Comparison of ENCODE assay signal across 37 mouse cellular contexts in the genomic region with DNA sequence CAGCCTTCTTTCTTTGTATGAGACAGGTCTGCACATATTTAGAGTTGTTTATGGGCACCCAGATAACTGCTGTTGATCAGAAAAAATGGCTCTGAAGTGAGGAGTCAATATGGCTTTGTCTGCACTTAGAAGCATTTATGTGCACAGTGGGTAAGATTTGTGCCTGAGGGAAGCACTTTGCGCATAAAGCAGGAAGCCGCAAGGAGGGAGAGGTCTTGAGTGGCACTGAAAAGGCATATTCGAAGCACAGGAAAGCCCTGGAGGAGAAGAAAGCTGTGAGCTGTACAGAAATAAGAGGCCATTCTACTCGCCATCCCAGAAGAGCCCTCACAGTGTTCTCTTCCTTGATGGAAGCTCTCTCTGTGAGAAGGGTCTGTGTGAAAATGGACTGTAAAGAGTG. TPM values are rescaled to one million over a fixed set of nuclear protein-coding genes. Genes with fewer than 3 reads are reported as not detected.
"Had no signal": no experiment of that assay in that cellular context is flagged by ENCODE, and none has a peak within 500 bp of the region (broad histone marks: within the 10 kb centered on the region; RNA-seq: fewer than 3 reads in every experiment).

No protein-coding gene starts in this region.

- H3K27ac ChIP-seq: heart, embryonic 10.5 days; hindbrain, embryonic 10.5 days; hindbrain, embryonic 12.5 days; hindbrain, embryonic 14.5 days; layer of hippocampus, adult 2 months; left cerebral cortex, adult 2 months; limb, embryonic 10.5 days; limb, embryonic 12.5 days had no signal

- H3K9me3 ChIP-seq: heart, embryonic 10.5 days; heart, embryonic 12.5 days; hindbrain, embryonic 10.5 days; hindbrain, embryonic 12.5 days; limb, embryonic 10.5 days; limb, embryonic 12.5 days had no signal

- H3K9ac ChIP-seq: heart, embryonic 12.5 days; hindbrain, embryonic 12.5 days; hindbrain, embryonic 14.5 days; limb, embryonic 12.5 days had no signal

- H3K4me2 ChIP-seq: heart, embryonic 12.5 days; hindbrain, embryonic 12.5 days; hindbrain, embryonic 14.5 days; limb, embryonic 12.5 days; liver, embryonic 11.5 days had no signal

- ATAC-seq: hindbrain, embryonic 16.5 days; inflammation-experienced regulatory T-cells, adult 6 months; intestine, postnatal 0 days had no signal

- DNase-seq: gastrocnemius, postnatal 14 days; gastrocnemius, postnatal 36 days; heart, postnatal 10 days; heart, postnatal 4 days; kidney, adult 18-20 months; kidney, adult 8-10 months; kidney, postnatal 10 days; kidney, postnatal 25 days; kidney, postnatal 4 days; liver had no signal

- H3K27me3 ChIP-seq: heart, embryonic 12.5 days; hindbrain, embryonic 12.5 days; limb, embryonic 12.5 days had no signal

- H3K4me3 ChIP-seq: heart, embryonic 10.5 days; heart, embryonic 12.5 days; hindbrain, embryonic 10.5 days; hindbrain, embryonic 12.5 days; layer of hippocampus, adult 2 months; left cerebral cortex, adult 2 months; limb, embryonic 10.5 days; limb, embryonic 12.5 days had no signal

- H3K36me3 ChIP-seq: heart, embryonic 10.5 days; heart, embryonic 12.5 days; hindbrain, embryonic 10.5 days; hindbrain, embryonic 12.5 days; limb, embryonic 10.5 days; limb, embryonic 12.5 days had no signal

- H3K4me1 ChIP-seq: heart, embryonic 10.5 days; heart, embryonic 12.5 days; hindbrain, embryonic 10.5 days; hindbrain, embryonic 12.5 days; limb, embryonic 10.5 days; limb, embryonic 12.5 days had no signal

RNA-seq across cellular contexts. Expression of a gene that starts 31.5 kb away (rescaled TPM):
- total RNA-seq: gastrocnemius, adult 8-10 months; gastrocnemius, postnatal 14 days; gastrocnemius, postnatal 36 days; granulocyte monocyte progenitor cell, adult 5-6 weeks; heart, adult 8-10 months; heart, postnatal 10 days; heart, postnatal 25 days; heart, postnatal 4 days had no signal

RNA-seq across cellular contexts. Expression of a gene that starts 39.7 kb away (rescaled TPM):
- total RNA-seq: gastrocnemius, adult 8-10 months; gastrocnemius, postnatal 14 days; gastrocnemius, postnatal 36 days; granulocyte monocyte progenitor cell, adult 5-6 weeks; heart, adult 8-10 months; heart, postnatal 10 days; heart, postnatal 25 days; heart, postnatal 4 days; layer of hippocampus, adult 2 months; layer of hippocampus, postnatal 10 days; layer of hippocampus, postnatal 25 days; left cerebral cortex, adult 2 months; left cerebral cortex, postnatal 14 days; left cerebral cortex, postnatal 36 days had no signal
- polyA plus RNA-seq: frontal cortex, adult 2 months; heart, embryonic 10.5 days; heart, embryonic 12.5 days; heart, embryonic 14.5 days; heart, embryonic 16.5 days; hindbrain, embryonic 10.5 days; hindbrain, embryonic 12.5 days; hindbrain, embryonic 14.5 days; hindbrain, embryonic 16.5 days; inflammation-experienced regulatory T-cells, adult 6 months; intestine, postnatal 0 days; kidney, embryonic 14.5 days; kidney, embryonic 16.5 days; limb, embryonic 10.5 days; limb, embryonic 12.5 days; limb, embryonic 14.5 days; liver, embryonic 11.5 days had no signal
